Mouse (Mus musculus): ENCODE results near the gene Znrd1as. TPM values are rescaled to one million over a fixed set of nuclear protein-coding genes. Genes with fewer than 3 reads are reported as not detected.
A peak's percentile ranks its signal among the peaks of the same experiment; 100 is the strongest.

Gene Znrd1as
- polyA plus RNA-seq, 1 experiment from 2014 or later: 4.1 TPM

DNA sequence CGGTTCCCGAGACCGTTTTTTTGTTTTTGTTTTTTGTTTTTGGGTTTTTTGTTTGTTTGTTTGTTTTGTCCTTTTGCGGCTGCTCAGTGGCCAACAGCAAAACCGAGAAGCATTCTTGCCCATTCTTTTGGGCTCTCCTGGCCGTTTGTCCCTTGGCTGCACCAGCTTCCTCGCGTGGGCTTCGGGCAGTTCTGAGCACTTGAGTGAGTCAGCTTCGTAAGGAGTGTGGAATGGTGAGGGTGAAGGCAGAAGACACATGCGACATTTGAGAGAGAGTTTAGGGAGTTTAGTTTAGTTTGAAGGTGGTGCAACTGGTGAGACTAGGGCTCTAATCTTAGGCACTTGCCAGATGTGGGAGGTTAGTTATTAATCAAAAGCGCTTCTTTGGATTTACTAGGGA, 492 bp downstream of the Znrd1as start:
- Histone ChIP-seq H3K27me3 (ENCODE audit: insufficient read depth, low read length) (no peaks in the 10 kb centered on the region), H3K27ac (ENCODE audit: low read depth) (peak overlapping the region; percentile 76), H3K9ac (replicated peaks) (peak overlapping the region; percentile 68), H3K4me2 (ENCODE audit: low read depth, low read length) (peak overlapping the region; percentile 78), H3K4me1 (ENCODE audit: insufficient read depth) (peaks cover 13% of the 10 kb centered on the region), H3K9me3 (ENCODE audit: low read length) (no peaks in the 10 kb centered on the region), H3K36me3 (replicated peaks; ENCODE audit: insufficient read depth, low read length) (0 out of 2 replicates have a peak, but pooled peaks cover 7% of the 10 kb centered on the region), H3K4me3 (ENCODE audit: low read depth, low read length) (peak overlapping the region; percentile 59)
- 16% methylated on average over 12 of the region's 12 CpGs for WGBS (ENCODE audit: insufficient replicate concordance)
- DNase-seq (no peak), ATAC-seq (no peak)
- TF ChIP-seq CTCF (IDR thresholded peaks at IDR 0.05; ENCODE audit: low read depth): no peak
- TF ChIP-seq EP300 (IDR thresholded peaks at IDR 0.05; ENCODE audit: low read depth): no peak

DNA sequence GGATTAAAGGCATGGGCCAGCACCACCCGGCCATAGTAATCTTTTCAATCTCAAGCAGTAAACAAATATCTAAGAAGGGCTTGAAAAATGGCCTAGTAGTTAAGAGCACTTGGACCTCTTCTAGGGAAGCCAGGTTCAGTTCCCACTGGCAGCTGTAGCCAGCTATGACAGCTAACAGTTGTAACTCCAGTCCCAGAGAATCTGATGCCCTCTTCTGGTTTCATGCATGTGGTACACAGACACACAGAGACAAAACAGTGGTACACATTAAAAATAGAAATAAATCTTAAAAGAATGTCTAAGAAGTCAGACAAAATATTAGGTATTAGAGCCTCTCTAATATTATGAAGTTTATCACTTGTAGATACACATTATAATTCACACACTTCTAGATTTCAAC, 2.7 kb downstream of the Znrd1as start:
- no peak overlapping the region for H3K4me3 ChIP-seq (ENCODE audit: low read depth, low read length)
- TF ChIP-seq EP300 (IDR thresholded peaks at IDR 0.05; ENCODE audit: low read depth): no peak
- 0 out of 2 replicates have a peak, but pooled peaks have one; percentile 11 for TF ChIP-seq CTCF (IDR thresholded peaks at IDR 0.05; ENCODE audit: low read depth)
- H3K9ac ChIP-seq (replicated peaks): no peak overlapping the region
- H3K27ac ChIP-seq (ENCODE audit: low read depth): no peak overlapping the region
- WGBS (ENCODE audit: insufficient replicate concordance): 54% methylated on average over 1 of the region's 1 CpGs
- H3K4me2 ChIP-seq (ENCODE audit: low read depth, low read length): no peak overlapping the region
- no peaks in the 10 kb centered on the region for H3K27me3 ChIP-seq (ENCODE audit: insufficient read depth, low read length)
- H3K36me3 ChIP-seq (replicated peaks; ENCODE audit: insufficient read depth, low read length): peaks cover 5% of the 10 kb centered on the region; the same call in 1 of the 2 replicates
- ATAC-seq (no peak), DNase-seq (no peak)
- H3K4me1 ChIP-seq (ENCODE audit: insufficient read depth): peaks cover 13% of the 10 kb centered on the region
- H3K9me3 ChIP-seq (ENCODE audit: low read length): no peaks in the 10 kb centered on the region

DNA sequence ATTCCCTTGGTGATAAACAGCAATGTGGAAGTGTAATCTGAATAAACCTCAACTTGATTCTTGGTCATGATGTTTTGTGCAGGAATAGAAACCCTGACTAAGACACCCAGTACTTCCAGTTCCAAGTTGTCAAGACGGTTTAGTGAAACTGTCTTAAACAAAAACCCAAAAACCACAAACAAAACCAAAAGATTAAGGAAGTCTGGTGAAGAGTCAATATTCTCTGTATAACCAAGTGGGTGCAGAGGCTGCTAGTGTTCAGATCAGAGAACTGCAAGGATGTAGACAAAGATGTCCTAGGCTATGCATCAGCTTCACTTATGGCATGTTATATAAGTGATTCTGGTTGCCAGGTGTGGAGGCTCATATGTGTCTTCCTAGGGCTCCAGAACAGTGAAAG, 8.5 kb downstream of the Znrd1as start:
- no peaks in the 10 kb centered on the region for H3K9me3 ChIP-seq (ENCODE audit: low read length)
- DNase-seq (no peak), ATAC-seq (no peak)
- no peak overlapping the region for H3K4me2 ChIP-seq (ENCODE audit: low read depth, low read length)
- 43% methylated on average over 1 of the region's 1 CpGs for WGBS (ENCODE audit: insufficient replicate concordance)
- TF ChIP-seq EP300 (IDR thresholded peaks at IDR 0.05; ENCODE audit: low read depth): no peak
- TF ChIP-seq CTCF (IDR thresholded peaks at IDR 0.05; ENCODE audit: low read depth): no peak
- H3K4me1 ChIP-seq (ENCODE audit: insufficient read depth): 0 out of 2 replicates have a peak, but pooled peaks cover 3% of the 10 kb centered on the region
- no peak overlapping the region for H3K9ac ChIP-seq (replicated peaks)
- H3K36me3 ChIP-seq (replicated peaks; ENCODE audit: insufficient read depth, low read length): no peaks in the 10 kb centered on the region; the same call in 1 of the 2 replicates
- H3K27ac ChIP-seq (ENCODE audit: low read depth): no peak overlapping the region
- no peaks in the 10 kb centered on the region for H3K27me3 ChIP-seq (ENCODE audit: insufficient read depth, low read length)
- H3K4me3 ChIP-seq (ENCODE audit: low read depth, low read length): no peak overlapping the region

DNA sequence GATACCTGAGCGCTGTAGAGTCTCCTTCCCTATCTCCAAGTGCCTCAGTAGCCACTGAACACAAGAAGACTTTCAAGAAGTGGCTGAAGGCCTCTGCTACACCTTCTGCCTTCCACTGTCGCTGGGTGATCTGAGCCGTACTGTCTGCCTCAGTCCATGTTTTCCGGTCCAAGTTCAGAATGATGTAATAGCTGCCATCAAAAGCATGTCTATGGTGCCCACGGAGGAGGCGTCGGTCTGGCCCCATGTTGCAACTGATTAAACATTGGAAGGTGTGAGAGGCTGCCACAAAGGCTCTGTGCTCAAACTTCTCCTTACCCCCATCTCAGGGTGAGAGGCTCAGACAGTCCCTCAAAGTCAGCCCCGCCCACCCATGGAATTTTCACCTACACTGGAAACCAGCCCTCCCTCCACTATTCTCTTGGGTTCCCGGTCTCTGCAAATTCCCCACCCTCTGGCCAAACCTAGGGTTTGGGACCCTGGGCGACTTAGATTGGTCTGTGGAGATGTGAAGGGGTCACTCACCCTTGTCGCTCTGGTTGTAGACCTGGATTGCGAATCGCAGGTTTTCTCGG, 12.0 kb downstream of the Znrd1as start:
- Histone ChIP-seq H3K27me3 (ENCODE audit: insufficient read depth, low read length) (no peaks in the 10 kb centered on the region), H3K9ac (replicated peaks) (no peak overlapping the region), H3K27ac (ENCODE audit: low read depth) (no peak overlapping the region; the same call in 1 of the 2 replicates), H3K9me3 (ENCODE audit: low read length) (no peaks in the 10 kb centered on the region), H3K4me3 (ENCODE audit: low read depth, low read length) (no peak overlapping the region), H3K36me3 (replicated peaks; ENCODE audit: insufficient read depth, low read length) (no peaks in the 10 kb centered on the region), H3K4me1 (ENCODE audit: insufficient read depth) (0 out of 2 replicates have a peak, but pooled peaks cover 3% of the 10 kb centered on the region), H3K4me2 (ENCODE audit: low read depth, low read length) (no peak overlapping the region)
- peak; percentile 85 for ATAC-seq
- TF ChIP-seq EP300 (IDR thresholded peaks at IDR 0.05; ENCODE audit: low read depth) (no peak), CTCF (IDR thresholded peaks at IDR 0.05; ENCODE audit: low read depth) (no peak)
- peak; percentile 21 for DNase-seq
- WGBS (ENCODE audit: insufficient replicate concordance): 65% methylated on average over 14 of the region's 14 CpGs

DNA sequence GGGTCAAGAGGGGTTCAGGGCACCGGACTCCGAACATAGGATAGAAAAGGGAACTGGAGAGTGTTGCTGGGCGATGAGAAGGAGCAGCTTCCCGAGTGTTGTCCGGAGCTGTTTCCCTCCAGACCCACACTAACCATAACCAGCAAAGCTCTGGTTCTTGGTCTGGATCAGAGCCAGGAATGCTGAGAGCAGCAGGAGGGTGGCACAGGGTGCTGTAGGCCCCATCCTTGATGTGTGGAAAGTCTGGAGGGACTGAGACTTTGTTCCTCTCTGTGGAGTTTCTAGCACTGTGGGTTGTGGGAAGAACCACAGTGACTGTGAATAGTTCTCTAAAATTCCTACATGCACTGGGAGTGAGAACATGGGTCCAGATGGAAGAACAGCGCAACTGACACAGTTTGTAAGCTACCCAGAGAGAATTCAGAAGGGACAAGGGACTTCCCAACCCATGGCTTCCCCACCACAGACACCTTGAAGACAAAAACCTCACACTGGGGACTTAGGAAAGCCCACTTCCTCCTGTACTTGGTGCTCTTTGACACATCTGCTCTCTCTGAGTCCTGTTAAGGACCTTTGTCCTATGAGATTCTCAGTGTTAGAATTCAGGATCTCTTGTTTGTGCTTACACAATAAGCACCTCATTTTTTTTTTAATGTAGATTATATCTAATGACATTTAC, 12.9 kb downstream of the Znrd1as start:
- H3K4me3 ChIP-seq (ENCODE audit: low read depth, low read length): no peak overlapping the region
- H3K27me3 ChIP-seq (ENCODE audit: insufficient read depth, low read length): no peaks in the 10 kb centered on the region
- no peak overlapping the region for H3K27ac ChIP-seq (ENCODE audit: low read depth)
- WGBS (ENCODE audit: insufficient replicate concordance): 67% methylated on average over 6 of the region's 6 CpGs
- no peak for DNase-seq
- 0 out of 2 replicates have a peak, but pooled peaks cover 3% of the 10 kb centered on the region for H3K4me1 ChIP-seq (ENCODE audit: insufficient read depth)
- H3K9ac ChIP-seq (replicated peaks): no peak overlapping the region
- no peaks in the 10 kb centered on the region for H3K9me3 ChIP-seq (ENCODE audit: low read length)
- ATAC-seq: no peak
- no peak for TF ChIP-seq CTCF (IDR thresholded peaks at IDR 0.05; ENCODE audit: low read depth)
- no peak for TF ChIP-seq EP300 (IDR thresholded peaks at IDR 0.05; ENCODE audit: low read depth)
- H3K4me2 ChIP-seq (ENCODE audit: low read depth, low read length): no peak overlapping the region
- H3K36me3 ChIP-seq (replicated peaks; ENCODE audit: insufficient read depth, low read length): no peaks in the 10 kb centered on the region

DNA sequence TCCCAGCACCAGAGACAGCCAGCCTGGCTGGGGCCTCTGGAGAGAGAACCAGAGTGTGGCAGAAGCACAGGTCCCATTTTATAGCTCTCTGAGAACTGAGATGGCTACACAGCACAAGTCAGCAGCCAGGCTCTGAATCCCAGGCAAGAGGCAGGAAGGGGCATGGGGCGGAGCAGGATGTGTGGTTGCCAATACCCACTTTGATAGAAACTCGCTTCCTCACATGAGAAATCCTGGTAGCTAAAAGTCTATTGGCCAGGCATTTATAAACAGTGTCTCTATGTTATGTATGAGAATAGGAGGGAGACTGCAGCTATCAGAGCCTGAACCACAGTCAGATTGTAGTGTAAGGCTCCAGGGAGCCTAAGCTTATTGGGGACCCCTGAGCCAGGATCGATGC, 14.4 kb downstream of the Znrd1as start:
- no peak for ATAC-seq
- Histone ChIP-seq H3K4me3 (ENCODE audit: low read depth, low read length) (no peak overlapping the region), H3K4me2 (ENCODE audit: low read depth, low read length) (no peak overlapping the region), H3K27me3 (ENCODE audit: insufficient read depth, low read length) (no peaks in the 10 kb centered on the region), H3K4me1 (ENCODE audit: insufficient read depth) (0 out of 2 replicates have a peak, but pooled peaks cover 3% of the 10 kb centered on the region), H3K27ac (ENCODE audit: low read depth) (no peak overlapping the region), H3K9ac (replicated peaks) (no peak overlapping the region), H3K9me3 (ENCODE audit: low read length) (no peaks in the 10 kb centered on the region), H3K36me3 (replicated peaks; ENCODE audit: insufficient read depth, low read length) (no peaks in the 10 kb centered on the region)
- TF ChIP-seq EP300 (IDR thresholded peaks at IDR 0.05; ENCODE audit: low read depth): no peak
- no peak for TF ChIP-seq CTCF (IDR thresholded peaks at IDR 0.05; ENCODE audit: low read depth)
- WGBS (ENCODE audit: insufficient replicate concordance): 51% methylated on average over 3 of the region's 3 CpGs
- DNase-seq: no peak
